Mouse (Mus musculus) hindbrain, embryonic 11.5 days (tissue): ENCODE data around the gene 3110082I17Rik. TPM values are rescaled to one million over a fixed set of nuclear protein-coding genes. Genes with fewer than 3 reads are reported as not detected.
A peak's percentile ranks its signal among the peaks of the same experiment; 100 is the strongest.

ENCODE experiments used
- ATAC-seq: fragments of 200-750 bp; cut with Nextera tagmentation; 2 replicates; pipeline ENCODE4 v1.8.0; 2017; ENCODE audit warnings: mild to moderate bottlenecking, moderate TSS enrichment, moderate library complexity; ENCODE audit not compliant: low FRiP score
- DNase-seq: peaks from one replicate; pipeline ENCODE4 v3.0.0-alpha.2; 2015; ENCODE audit warnings: low spot score
- H3K27ac ChIP-seq: fragments of 300-500 bp; sonication (generic); 2 replicates; pipeline ENCODE4 v1.5.1; 2014; ENCODE audit warnings: mild to moderate bottlenecking, low read depth, low read length
- H3K27me3 ChIP-seq: fragments of 300-500 bp; sonication (generic); 2 replicates; pipeline ENCODE4 v1.6.1; 2014; ENCODE audit warnings: mild to moderate bottlenecking, low read length, moderate library complexity, mixed read lengths; ENCODE audit not compliant: control insufficient read depth, insufficient read depth
- H3K36me3 ChIP-seq: fragments of 300-500 bp; sonication (generic); 2 replicates; pipeline ENCODE4 v1.6.1; 2014; ENCODE audit warnings: mild to moderate bottlenecking, low read length, moderate library complexity, mixed read lengths; ENCODE audit not compliant: control insufficient read depth, insufficient read depth
- H3K4me1 ChIP-seq: fragments of 300-500 bp; sonication (generic); replicated peaks from 2 replicates; pipeline ENCODE4 v1.6.1; 2014; ENCODE audit warnings: low read length, mixed read lengths; ENCODE audit not compliant: control insufficient read depth, insufficient read depth
- H3K4me2 ChIP-seq: fragments of 300-500 bp; sonication (generic); replicated peaks from 2 replicates; pipeline ENCODE4 v1.6.1; 2014; ENCODE audit warnings: mild to moderate bottlenecking, low read depth, low read length
- H3K4me3 ChIP-seq: fragments of 300-500 bp; sonication (generic); 2 replicates; pipeline ENCODE4 v1.5.1; 2014; ENCODE audit warnings: low read depth, low read length
- H3K9ac ChIP-seq: fragments of 300-500 bp; sonication (generic); 2 replicates; pipeline ENCODE4 v1.6.1; 2014; ENCODE audit warnings: low read depth, low read length
- H3K9me3 ChIP-seq: fragments of 300-500 bp; sonication (generic); 2 replicates; pipeline ENCODE4 v1.6.1; 2016; ENCODE audit warnings: low read length; ENCODE audit not compliant: control insufficient read depth
- WGBS: fragments of 180-500 bp; shearing (Covaris S2); extraction: QIAGEN DNeasy Blood & Tissue Kit; methylation state at CpG from one replicate; pipeline ENCODE4 v1.1.7; 2014; 5-methylcytosine and 5-hydroxymethylcytosine counted together
- polyA plus RNA-seq: library from polyadenylated mRNA; unstranded; fragments of >200 nt; fragmentation: Nextera tagmentation; extraction: Ambion mirVana; gene quantifications from 2 replicates; pipeline ENCODE4 v1.2.1, GENCODE M21; 2014

3110082I17Rik gene
- polyA plus RNA-seq, 1 experiment from 2014 or later, result 29.2 TPM

GRCm38 (mm10) chr5:139434940-139435339 lies 25.4 kb downstream of the 3110082I17Rik start:
- 32% methylated on average over 8 of the region's 8 CpGs for WGBS
- Histone ChIP-seq H3K36me3 (no peaks in the 10 kb centered on the region), H3K9me3 (no peaks in the 10 kb centered on the region), H3K27me3 (no peaks in the 10 kb centered on the region), H3K27ac (no peak overlapping the region), H3K4me2 (no peak overlapping the region), H3K4me1 (peaks cover 7% of the 10 kb centered on the region; the same call in 1 of the 2 replicates), H3K9ac (no peak overlapping the region), H3K4me3 (no peak overlapping the region)
- ATAC-seq (peak; percentile 63), DNase-seq (peak; percentile 63)

DNA sequence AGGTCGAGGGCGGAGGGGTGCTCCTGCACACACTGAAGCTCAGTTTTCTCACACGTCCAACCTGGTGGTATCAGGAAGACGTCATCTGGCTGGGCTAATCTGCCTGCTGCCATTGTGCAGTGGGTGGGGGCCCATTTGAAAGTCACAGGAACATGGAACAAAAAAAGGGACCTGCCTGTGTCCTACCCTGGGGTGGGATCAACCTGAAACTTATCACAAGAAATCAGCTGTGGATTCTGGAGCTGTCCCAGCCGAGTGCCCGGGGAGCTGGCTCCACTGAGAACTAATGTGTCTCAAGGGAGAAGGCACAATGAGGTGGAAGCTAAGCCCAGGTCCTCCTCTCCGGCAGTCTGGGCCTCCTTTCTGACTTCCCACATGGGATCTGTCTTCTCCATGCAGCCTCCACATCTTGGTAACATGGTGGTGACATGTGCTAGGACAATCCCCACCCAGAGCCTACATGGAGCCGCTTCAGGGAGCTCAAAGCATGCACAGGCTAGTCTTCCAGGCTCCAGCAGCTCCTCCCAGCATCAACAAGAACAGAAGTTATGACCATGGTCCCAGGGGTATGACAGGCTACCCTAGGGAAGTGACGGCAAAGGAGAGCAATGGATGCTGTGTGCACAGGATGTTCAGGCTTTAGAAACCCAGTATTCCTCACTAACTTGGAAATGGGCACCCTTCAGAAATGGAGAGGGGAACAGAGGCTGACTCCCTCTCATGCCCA lies 26.3 kb downstream of the 3110082I17Rik start:
- no peak overlapping the region for H3K9ac ChIP-seq
- ATAC-seq (no peak), DNase-seq (no peak)
- H3K27me3 ChIP-seq, result no peaks in the 10 kb centered on the region
- no peaks in the 10 kb centered on the region for H3K36me3 ChIP-seq
- H3K4me3 ChIP-seq, result no peak overlapping the region
- H3K9me3 ChIP-seq, result no peaks in the 10 kb centered on the region
- no peak overlapping the region for H3K27ac ChIP-seq
- H3K4me2 ChIP-seq, result no peak overlapping the region
- H3K4me1 ChIP-seq, result peaks cover 9% of the 10 kb centered on the region; the same call in 1 of the 2 replicates
- WGBS, result 88% methylated on average over 9 of the region's 9 CpGs

- peaks cover 7% of the 10 kb centered on the region; the same call in 1 of the 2 replicates for H3K4me1 ChIP-seq
- no peak overlapping the region for H3K27ac ChIP-seq
- no peak overlapping the region for H3K4me2 ChIP-seq
- ATAC-seq (no peak), DNase-seq (no peak)
- H3K9me3 ChIP-seq, result no peaks in the 10 kb centered on the region
- H3K36me3 ChIP-seq, result no peaks in the 10 kb centered on the region
- H3K4me3 ChIP-seq, result no peak overlapping the region
- H3K27me3 ChIP-seq, result no peaks in the 10 kb centered on the region
- H3K9ac ChIP-seq, result no peak overlapping the region
- WGBS, result 69% methylated on average over 7 of the region's 7 CpGs
Measured at GRCm38 (mm10) chr5:139432747-139433508, 27.4 kb downstream of the 3110082I17Rik start.

DNA sequence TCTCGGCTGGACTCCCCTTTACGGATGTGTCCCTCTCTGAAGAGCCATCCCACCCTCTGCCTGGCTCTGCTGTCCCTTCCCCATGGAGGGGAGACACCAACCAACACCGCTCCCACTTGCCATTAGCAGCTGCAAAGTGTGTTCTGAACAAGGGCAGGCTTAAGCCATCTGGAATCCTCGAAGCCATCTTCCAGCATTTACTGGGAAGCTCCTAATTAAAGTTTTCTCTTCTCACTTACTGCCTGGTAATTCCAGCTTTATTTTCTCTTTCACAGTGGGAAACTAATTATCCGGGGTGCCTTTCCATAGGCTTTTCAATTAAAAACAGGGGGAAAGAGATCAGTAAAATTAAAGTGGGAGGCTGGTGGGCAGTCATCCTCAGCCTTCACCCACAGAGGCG lies 28.0 kb downstream of the 3110082I17Rik start:
- H3K9ac ChIP-seq, result no peak overlapping the region
- DNase-seq (no peak), ATAC-seq (no peak)
- WGBS, result 79% methylated on average over 6 of the region's 6 CpGs
- no peaks in the 10 kb centered on the region for H3K27me3 ChIP-seq
- H3K36me3 ChIP-seq, result no peaks in the 10 kb centered on the region
- no peak overlapping the region for H3K27ac ChIP-seq
- no peak overlapping the region for H3K4me3 ChIP-seq
- H3K4me1 ChIP-seq, result peaks cover 7% of the 10 kb centered on the region; the same call in 1 of the 2 replicates
- no peaks in the 10 kb centered on the region for H3K9me3 ChIP-seq
- H3K4me2 ChIP-seq, result no peak overlapping the region

- WGBS, result 71% methylated on average over 12 of the region's 12 CpGs
- no peak for DNase-seq
- Histone ChIP-seq H3K27ac (no peak overlapping the region; the same call in 1 of the 2 replicates), H3K4me1 (0 out of 2 replicates have a peak, but pooled peaks cover 5% of the 10 kb centered on the region), H3K4me2 (no peak overlapping the region), H3K9me3 (no peaks in the 10 kb centered on the region), H3K36me3 (no peaks in the 10 kb centered on the region), H3K27me3 (no peaks in the 10 kb centered on the region), H3K9ac (no peak overlapping the region), H3K4me3 (no peak overlapping the region)
- ATAC-seq, result no peak
Measured at GRCm38 (mm10) chr5:139429818-139430341, 30.4 kb downstream of the 3110082I17Rik start.

GRCm38 (mm10) chr5:139427989-139428388 lies 32.3 kb downstream of the 3110082I17Rik start:
- Histone ChIP-seq H3K4me1 (0 out of 2 replicates have a peak, but pooled peaks cover 5% of the 10 kb centered on the region), H3K9me3 (no peaks in the 10 kb centered on the region), H3K4me2 (no peak overlapping the region), H3K27ac (no peak overlapping the region), H3K27me3 (no peaks in the 10 kb centered on the region), H3K36me3 (no peaks in the 10 kb centered on the region), H3K4me3 (no peak overlapping the region), H3K9ac (no peak overlapping the region)
- no peak for ATAC-seq
- no peak for DNase-seq
- 85% methylated on average over 9 of the region's 9 CpGs for WGBS

DNA sequence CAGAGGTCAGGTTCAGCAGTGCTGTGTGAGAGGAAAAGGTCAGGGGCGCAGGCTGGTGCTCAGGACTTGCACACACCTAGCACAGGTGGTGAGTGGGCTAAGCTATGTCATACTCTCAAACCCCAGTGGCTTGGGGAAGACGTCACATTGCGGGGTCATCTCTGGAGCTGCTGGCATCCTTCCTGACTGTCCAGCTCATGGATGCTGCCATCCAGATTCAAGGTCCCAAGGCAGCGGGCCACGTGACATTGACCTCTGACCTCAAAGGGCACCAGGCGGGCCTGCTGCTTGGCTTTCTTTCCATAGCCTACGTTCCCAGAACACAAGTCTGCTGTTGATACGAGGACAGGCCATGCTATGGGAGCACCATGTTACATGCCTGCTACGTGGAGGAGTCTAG lies 33.3 kb downstream of the 3110082I17Rik start:
- Histone ChIP-seq H3K4me3 (no peak overlapping the region), H3K27me3 (no peaks in the 10 kb centered on the region), H3K4me2 (no peak overlapping the region), H3K27ac (no peak overlapping the region), H3K9ac (no peak overlapping the region), H3K9me3 (no peaks in the 10 kb centered on the region), H3K36me3 (no peaks in the 10 kb centered on the region), H3K4me1 (0 out of 2 replicates have a peak, but pooled peaks cover 5% of the 10 kb centered on the region)
- WGBS, result 89% methylated on average over 9 of the region's 9 CpGs
- DNase-seq (no peak), ATAC-seq (no peak)

DNA sequence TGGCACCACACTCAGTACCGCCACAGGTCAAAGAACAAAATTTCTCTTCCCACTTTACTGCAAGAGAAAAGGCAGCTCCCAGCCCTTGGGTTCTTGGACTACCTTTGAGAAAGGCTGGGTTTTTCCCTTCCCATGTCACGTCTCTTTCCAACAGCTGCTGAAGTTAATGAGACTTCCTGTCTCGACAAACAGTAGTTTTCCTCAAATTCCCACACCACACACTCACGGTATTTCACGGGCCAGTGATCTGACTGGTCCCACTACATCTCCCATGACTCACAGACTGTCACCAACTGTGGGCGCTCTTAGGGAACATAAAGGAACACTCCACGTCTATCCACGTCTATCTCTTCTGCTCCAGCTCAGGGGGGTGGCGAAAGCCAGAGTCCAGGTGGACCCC lies 35.1 kb downstream of the 3110082I17Rik start:
- no peak overlapping the region for H3K27ac ChIP-seq
- DNase-seq (no peak), ATAC-seq (no peak)
- H3K36me3 ChIP-seq, result no peaks in the 10 kb centered on the region
- no peaks in the 10 kb centered on the region for H3K27me3 ChIP-seq
- WGBS, result 83% methylated on average over 9 of the region's 9 CpGs
- H3K9ac ChIP-seq, result no peak overlapping the region
- H3K4me1 ChIP-seq, result 0 out of 2 replicates have a peak, but pooled peaks cover 5% of the 10 kb centered on the region
- H3K4me2 ChIP-seq, result no peak overlapping the region
- no peaks in the 10 kb centered on the region for H3K9me3 ChIP-seq
- H3K4me3 ChIP-seq, result no peak overlapping the region
